Mouse (Mus musculus): ENCODE measurements at regions not wholly inside any gene's neighbourhood (a gene's known extent, or its start where the extent isn't known, plus 50 kb on each side); places are given as distances from the start of the nearest gene placed in this dataset.

- Histone ChIP-seq H3K27me3 (ENCODE audit: control insufficient read depth, insufficient read depth, low read length) (no peaks in the 10 kb centered on the region), H3K9ac (ENCODE audit: low read length) (no peak overlapping the region), H3K9me3 (replicated peaks; ENCODE audit: control insufficient read depth, low read length) (peaks cover 17% of the 10 kb centered on the region), H3K36me3 (ENCODE audit: control insufficient read depth, insufficient read depth, low read length) (no peaks in the 10 kb centered on the region), H3K4me1 (ENCODE audit: control insufficient read depth, insufficient read depth, low read length) (no peaks in the 10 kb centered on the region), H3K4me3 (replicated peaks; ENCODE audit: low read length) (no peak overlapping the region), H3K27ac (ENCODE audit: low read length) (no peak overlapping the region), H3K4me2 (ENCODE audit: low read depth, low read length) (no peak overlapping the region)
- ATAC-seq (ENCODE audit: insufficient read depth, low FRiP score): no peak
- 58% methylated on average over 4 of the region's 4 CpGs for WGBS
These were observed 564.4 kb upstream of the Tbl1xr1 start for GRCm38 (mm10) chr3:21512081-21512480.

GRCm38 (mm10) chr3:21524426-21524937 is 552.0 kb upstream of the Tbl1xr1 start:
- 38% methylated on average over 1 of the region's 1 CpGs for WGBS
- H3K4me1 ChIP-seq (ENCODE audit: control insufficient read depth, insufficient read depth, low read length): no peaks in the 10 kb centered on the region
- no peak overlapping the region for H3K27ac ChIP-seq (ENCODE audit: low read length)
- ATAC-seq (ENCODE audit: insufficient read depth, low FRiP score): no peak
- 0 out of 2 replicates have a peak, but pooled peaks cover 3% of the 10 kb centered on the region for H3K9me3 ChIP-seq (replicated peaks; ENCODE audit: control insufficient read depth, low read length)
- H3K4me3 ChIP-seq (replicated peaks; ENCODE audit: low read length): no peak overlapping the region
- H3K9ac ChIP-seq (ENCODE audit: low read length): no peak overlapping the region
- H3K27me3 ChIP-seq (ENCODE audit: control insufficient read depth, insufficient read depth, low read length): no peaks in the 10 kb centered on the region
- H3K36me3 ChIP-seq (ENCODE audit: control insufficient read depth, insufficient read depth, low read length): no peaks in the 10 kb centered on the region
- no peak overlapping the region for H3K4me2 ChIP-seq (ENCODE audit: low read depth, low read length)

GRCm38 (mm10) chr3:21530862-21531261 is 545.6 kb upstream of the Tbl1xr1 start:
- Histone ChIP-seq H3K36me3 (ENCODE audit: control insufficient read depth, insufficient read depth, low read length) (no peaks in the 10 kb centered on the region), H3K4me3 (replicated peaks; ENCODE audit: low read length) (no peak overlapping the region), H3K4me2 (ENCODE audit: low read depth, low read length) (no peak overlapping the region), H3K27ac (ENCODE audit: low read length) (no peak overlapping the region), H3K9ac (ENCODE audit: low read length) (no peak overlapping the region), H3K9me3 (replicated peaks; ENCODE audit: control insufficient read depth, low read length) (no peaks in the 10 kb centered on the region), H3K27me3 (ENCODE audit: control insufficient read depth, insufficient read depth, low read length) (no peaks in the 10 kb centered on the region), H3K4me1 (ENCODE audit: control insufficient read depth, insufficient read depth, low read length) (no peaks in the 10 kb centered on the region)
- peak; percentile 40; the same call in 1 of the 2 replicates for ATAC-seq (ENCODE audit: insufficient read depth, low FRiP score)
- 17% methylated on average over 5 of the region's 5 CpGs for WGBS

GRCm38 (mm10) chr3:21539138-21539537 is 537.3 kb upstream of the Tbl1xr1 start:
- H3K9ac ChIP-seq (ENCODE audit: low read length): no peak overlapping the region
- no peak for ATAC-seq (ENCODE audit: insufficient read depth, low FRiP score)
- no peaks in the 10 kb centered on the region for H3K27me3 ChIP-seq (ENCODE audit: control insufficient read depth, insufficient read depth, low read length)
- no peaks in the 10 kb centered on the region for H3K36me3 ChIP-seq (ENCODE audit: control insufficient read depth, insufficient read depth, low read length)
- 61% methylated on average over 2 of the region's 2 CpGs for WGBS
- H3K4me1 ChIP-seq (ENCODE audit: control insufficient read depth, insufficient read depth, low read length): no peaks in the 10 kb centered on the region; the same call in 1 of the 2 replicates
- no peak overlapping the region for H3K4me3 ChIP-seq (replicated peaks; ENCODE audit: low read length)
- H3K27ac ChIP-seq (ENCODE audit: low read length): no peak overlapping the region
- no peak overlapping the region for H3K4me2 ChIP-seq (ENCODE audit: low read depth, low read length)
- no peaks in the 10 kb centered on the region for H3K9me3 ChIP-seq (replicated peaks; ENCODE audit: control insufficient read depth, low read length)

- no peaks in the 10 kb centered on the region for H3K36me3 ChIP-seq (ENCODE audit: control insufficient read depth, insufficient read depth, low read length)
- no peaks in the 10 kb centered on the region for H3K27me3 ChIP-seq (ENCODE audit: control insufficient read depth, insufficient read depth, low read length)
- H3K4me3 ChIP-seq (replicated peaks; ENCODE audit: low read length): no peak overlapping the region
- no peaks in the 10 kb centered on the region; the same call in 1 of the 2 replicates for H3K4me1 ChIP-seq (ENCODE audit: control insufficient read depth, insufficient read depth, low read length)
- 35% methylated on average over 2 of the region's 2 CpGs for WGBS
- no peaks in the 10 kb centered on the region for H3K9me3 ChIP-seq (replicated peaks; ENCODE audit: control insufficient read depth, low read length)
- ATAC-seq (ENCODE audit: insufficient read depth, low FRiP score): no peak
- no peak overlapping the region for H3K9ac ChIP-seq (ENCODE audit: low read length)
- H3K4me2 ChIP-seq (ENCODE audit: low read depth, low read length): no peak overlapping the region
- H3K27ac ChIP-seq (ENCODE audit: low read length): peak overlapping the region; percentile 24; the same call in 1 of the 2 replicates
These were observed 532.0 kb upstream of the Tbl1xr1 start for GRCm38 (mm10) chr3:21544456-21544855.

- ATAC-seq (ENCODE audit: insufficient read depth, low FRiP score): no peak
- 45% methylated on average over 5 of the region's 5 CpGs for WGBS
- no peaks in the 10 kb centered on the region for H3K36me3 ChIP-seq (ENCODE audit: control insufficient read depth, insufficient read depth, low read length)
- no peak overlapping the region for H3K9ac ChIP-seq (ENCODE audit: low read length)
- H3K27me3 ChIP-seq (ENCODE audit: control insufficient read depth, insufficient read depth, low read length): no peaks in the 10 kb centered on the region
- no peaks in the 10 kb centered on the region for H3K9me3 ChIP-seq (replicated peaks; ENCODE audit: control insufficient read depth, low read length)
- H3K4me1 ChIP-seq (ENCODE audit: control insufficient read depth, insufficient read depth, low read length): no peaks in the 10 kb centered on the region
- no peak overlapping the region for H3K27ac ChIP-seq (ENCODE audit: low read length)
- no peak overlapping the region for H3K4me2 ChIP-seq (ENCODE audit: low read depth, low read length)
- no peak overlapping the region for H3K4me3 ChIP-seq (replicated peaks; ENCODE audit: low read length)
These were observed 531.1 kb upstream of the Tbl1xr1 start for GRCm38 (mm10) chr3:21545156-21545893.

GRCm38 (mm10) chr3:21546411-21546810 is 530.0 kb upstream of the Tbl1xr1 start:
- no peak for ATAC-seq (ENCODE audit: insufficient read depth, low FRiP score)
- WGBS: 47% methylated on average over 2 of the region's 2 CpGs

GRCm38 (mm10) chr3:21549671-21550070 is 526.8 kb upstream of the Tbl1xr1 start:
- Histone ChIP-seq H3K9ac (ENCODE audit: low read length) (no peak overlapping the region), H3K4me1 (ENCODE audit: control insufficient read depth, insufficient read depth, low read length) (0 out of 2 replicates have a peak, but pooled peaks cover 6% of the 10 kb centered on the region), H3K4me2 (ENCODE audit: low read depth, low read length) (no peak overlapping the region), H3K4me3 (replicated peaks; ENCODE audit: low read length) (no peak overlapping the region), H3K36me3 (ENCODE audit: control insufficient read depth, insufficient read depth, low read length) (no peaks in the 10 kb centered on the region), H3K27me3 (ENCODE audit: control insufficient read depth, insufficient read depth, low read length) (no peaks in the 10 kb centered on the region), H3K9me3 (replicated peaks; ENCODE audit: control insufficient read depth, low read length) (no peaks in the 10 kb centered on the region), H3K27ac (ENCODE audit: low read length) (no peak overlapping the region)
- WGBS: 37% methylated on average over 4 of the region's 4 CpGs
- no peak for ATAC-seq (ENCODE audit: insufficient read depth, low FRiP score)

More at GRCm38 (mm10) chr3:21546411-21546810, 530.0 kb upstream of the Tbl1xr1 start:
- Histone ChIP-seq H3K4me2 (ENCODE audit: low read depth, low read length) (no peak overlapping the region), H3K4me3 (replicated peaks; ENCODE audit: low read length) (no peak overlapping the region), H3K9me3 (replicated peaks; ENCODE audit: control insufficient read depth, low read length) (no peaks in the 10 kb centered on the region), H3K27ac (ENCODE audit: low read length) (no peak overlapping the region), H3K4me1 (ENCODE audit: control insufficient read depth, insufficient read depth, low read length) (no peaks in the 10 kb centered on the region), H3K27me3 (ENCODE audit: control insufficient read depth, insufficient read depth, low read length) (no peaks in the 10 kb centered on the region), H3K36me3 (ENCODE audit: control insufficient read depth, insufficient read depth, low read length) (no peaks in the 10 kb centered on the region), H3K9ac (ENCODE audit: low read length) (no peak overlapping the region)

- Histone ChIP-seq H3K4me1 (ENCODE audit: control insufficient read depth, insufficient read depth, low read length) (0 out of 2 replicates have a peak, but pooled peaks cover 6% of the 10 kb centered on the region), H3K27ac (ENCODE audit: low read length) (no peak overlapping the region), H3K4me3 (replicated peaks; ENCODE audit: low read length) (no peak overlapping the region), H3K9me3 (replicated peaks; ENCODE audit: control insufficient read depth, low read length) (no peaks in the 10 kb centered on the region), H3K4me2 (ENCODE audit: low read depth, low read length) (no peak overlapping the region), H3K27me3 (ENCODE audit: control insufficient read depth, insufficient read depth, low read length) (no peaks in the 10 kb centered on the region), H3K9ac (ENCODE audit: low read length) (no peak overlapping the region), H3K36me3 (ENCODE audit: control insufficient read depth, insufficient read depth, low read length) (no peaks in the 10 kb centered on the region)
- ATAC-seq (ENCODE audit: insufficient read depth, low FRiP score): peak; percentile 50; the same call in 1 of the 2 replicates
- 41% methylated on average over 3 of the region's 3 CpGs for WGBS
These were observed 523.2 kb upstream of the Tbl1xr1 start for GRCm38 (mm10) chr3:21553159-21553758.

Data from stomach, embryonic 16.5 days (tissue).